Mouse (Mus musculus) thymus, adult 2 months (tissue): ENCODE measurements around the gene B230118H07Rik. TPM values are rescaled to one million over a fixed set of nuclear protein-coding genes. Genes with fewer than 3 reads are reported as not detected.

Experiments used
- DNase-seq: peaks from one replicate; pipeline ENCODE4 v3.0.0; 2021
- H3K27ac ChIP-seq: fragments of 200-500 bp; 2 replicates; pipeline ENCODE4 v1.5.1; 2012; ENCODE audit warnings: low read length, control low read depth; ENCODE audit not compliant: control insufficient read depth, insufficient read depth
- H3K27me3 ChIP-seq: fragments of 200-500 bp; 2 replicates; pipeline ENCODE4 v1.6.1; 2012; ENCODE audit warnings: mild to moderate bottlenecking, low read length, moderate library complexity, mixed read lengths; ENCODE audit not compliant: control insufficient read depth, insufficient read depth
- H3K36me3 ChIP-seq: fragments of 200-500 bp; 2 replicates; pipeline ENCODE4 v1.6.1; 2012; ENCODE audit warnings: mild to moderate bottlenecking, low read length, moderate library complexity; ENCODE audit not compliant: control insufficient read depth, insufficient read depth
- H3K4me1 ChIP-seq: fragments of 200-500 bp; replicated peaks from 2 replicates; pipeline ENCODE4 v1.6.1; 2012; ENCODE audit warnings: low read length; ENCODE audit not compliant: control insufficient read depth, insufficient read depth
- H3K4me3 ChIP-seq: fragments of 200-500 bp; 2 replicates; pipeline ENCODE4 v1.5.1; 2012; ENCODE audit warnings: mild to moderate bottlenecking, low read length, control low read depth, moderate library complexity; ENCODE audit not compliant: control insufficient read depth, insufficient read depth
- CTCF ChIP-seq: fragments of 200-500 bp; IDR thresholded peaks from 2 replicates; pipeline ENCODE4 v1.5.1; 2012; ENCODE audit warnings: mild to moderate bottlenecking, control low read depth, low read length, moderate library complexity, borderline replicate concordance; ENCODE audit not compliant: control insufficient read depth, poor library complexity, insufficient read depth; ENCODE audit errors: extremely low read depth
- POLR2A ChIP-seq: fragments of 200-500 bp; IDR thresholded peaks from 2 replicates; pipeline ENCODE4 v1.6.1; 2012; ENCODE audit warnings: mild to moderate bottlenecking, low read length, control low read depth, moderate library complexity; ENCODE audit not compliant: control insufficient read depth, poor library complexity, insufficient read depth; ENCODE audit errors: extremely low read depth
- WGBS: fragments of 180-500 bp; shearing (Covaris S2); methylation state at CpG from one replicate; pipeline ENCODE4 v1.1.7; 2018; 5-methylcytosine and 5-hydroxymethylcytosine counted together
- polyA plus RNA-seq: library from polyadenylated mRNA; depleted of rRNA; stranded (reverse); fragments of >200 nt; gene quantifications from 2 replicates; pipeline ENCODE4 v1.2.3, GENCODE M21; 2012

B230118H07Rik gene
- polyA plus RNA-seq, 1 experiment = 3.4 TPM

DNA sequence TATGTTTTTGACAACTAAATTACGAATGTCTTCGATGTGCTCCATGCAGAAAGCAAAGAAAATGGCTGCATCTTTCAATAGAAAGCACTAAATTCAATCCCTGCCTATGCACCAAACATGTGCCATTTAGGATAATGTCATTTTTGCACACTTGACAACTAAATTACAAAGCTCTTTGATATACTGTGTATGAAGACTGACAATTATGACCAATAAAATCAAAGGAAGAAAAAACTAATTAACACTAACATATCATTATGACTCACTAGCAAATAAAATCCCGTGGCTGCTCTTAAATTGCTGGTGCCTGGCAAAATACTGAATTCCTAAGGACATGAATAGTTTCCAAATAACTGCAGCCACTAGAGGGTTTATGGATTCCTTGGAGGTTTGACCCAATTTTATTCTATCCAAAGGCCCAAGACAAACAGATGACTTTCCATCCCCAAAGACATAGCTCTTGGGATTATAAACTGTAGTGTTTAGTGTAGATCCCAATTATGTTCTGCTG is 9.4 kb downstream of the B230118H07Rik start:
- Histone ChIP-seq H3K27me3 (no peaks in the 10 kb centered on the region), H3K27ac (no peak overlapping the region), H3K36me3 (peaks cover 69% of the 10 kb centered on the region), H3K4me3 (no peak overlapping the region), H3K4me1 (peaks cover 41% of the 10 kb centered on the region)
- WGBS = 92% methylated on average over 3 of the region's 3 CpGs
- TF ChIP-seq CTCF (no peak), POLR2A (no peak)
- DNase-seq = no peak

DNA sequence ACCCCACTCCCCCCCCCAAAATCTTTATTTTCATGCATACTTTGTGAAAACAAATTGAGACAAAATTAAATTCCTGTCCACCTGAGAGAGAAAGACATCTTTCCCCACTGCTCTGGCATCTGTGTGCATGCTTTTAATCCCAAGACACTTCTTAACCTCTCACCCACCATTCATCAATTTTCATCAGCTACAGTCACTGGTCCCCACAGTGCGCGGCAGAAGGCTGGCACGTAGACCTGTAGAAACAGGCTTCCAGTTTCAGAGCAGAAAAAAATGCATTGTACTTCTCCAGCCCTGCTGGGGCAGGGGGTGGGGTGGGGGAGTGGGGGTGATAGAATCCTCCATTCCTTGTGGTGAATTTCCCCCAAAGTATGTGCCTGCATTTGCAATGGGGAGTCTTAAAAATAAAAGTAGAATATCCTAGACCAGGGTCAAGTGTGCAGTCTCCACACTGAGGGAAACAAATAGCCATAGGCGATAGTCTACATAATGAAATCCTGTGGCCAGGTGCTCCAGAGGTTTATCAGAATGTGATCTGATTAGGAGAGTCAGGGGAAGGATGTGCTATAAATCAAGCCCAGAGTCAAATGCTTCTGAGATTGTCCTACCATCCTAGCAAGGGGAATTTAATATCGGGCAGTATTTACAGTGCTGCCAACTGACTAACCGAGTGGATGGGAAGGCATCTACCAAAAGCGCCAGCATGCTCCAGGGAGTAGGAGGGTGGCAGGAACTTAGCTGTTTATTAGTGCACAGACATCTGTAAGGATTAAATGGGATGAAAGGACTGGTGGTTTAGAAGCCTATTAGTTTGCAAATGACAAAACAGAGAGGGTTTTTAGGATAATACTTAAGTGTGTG is 10.1 kb downstream of the B230118H07Rik start:
- no peak for DNase-seq
- Histone ChIP-seq H3K4me3 (no peak overlapping the region), H3K27ac (no peak overlapping the region), H3K36me3 (peaks cover 63% of the 10 kb centered on the region), H3K4me1 (peaks cover 37% of the 10 kb centered on the region), H3K27me3 (no peaks in the 10 kb centered on the region)
- WGBS = 94% methylated on average over 7 of the region's 7 CpGs
- TF ChIP-seq CTCF = no peak
- no peak for TF ChIP-seq POLR2A

DNA sequence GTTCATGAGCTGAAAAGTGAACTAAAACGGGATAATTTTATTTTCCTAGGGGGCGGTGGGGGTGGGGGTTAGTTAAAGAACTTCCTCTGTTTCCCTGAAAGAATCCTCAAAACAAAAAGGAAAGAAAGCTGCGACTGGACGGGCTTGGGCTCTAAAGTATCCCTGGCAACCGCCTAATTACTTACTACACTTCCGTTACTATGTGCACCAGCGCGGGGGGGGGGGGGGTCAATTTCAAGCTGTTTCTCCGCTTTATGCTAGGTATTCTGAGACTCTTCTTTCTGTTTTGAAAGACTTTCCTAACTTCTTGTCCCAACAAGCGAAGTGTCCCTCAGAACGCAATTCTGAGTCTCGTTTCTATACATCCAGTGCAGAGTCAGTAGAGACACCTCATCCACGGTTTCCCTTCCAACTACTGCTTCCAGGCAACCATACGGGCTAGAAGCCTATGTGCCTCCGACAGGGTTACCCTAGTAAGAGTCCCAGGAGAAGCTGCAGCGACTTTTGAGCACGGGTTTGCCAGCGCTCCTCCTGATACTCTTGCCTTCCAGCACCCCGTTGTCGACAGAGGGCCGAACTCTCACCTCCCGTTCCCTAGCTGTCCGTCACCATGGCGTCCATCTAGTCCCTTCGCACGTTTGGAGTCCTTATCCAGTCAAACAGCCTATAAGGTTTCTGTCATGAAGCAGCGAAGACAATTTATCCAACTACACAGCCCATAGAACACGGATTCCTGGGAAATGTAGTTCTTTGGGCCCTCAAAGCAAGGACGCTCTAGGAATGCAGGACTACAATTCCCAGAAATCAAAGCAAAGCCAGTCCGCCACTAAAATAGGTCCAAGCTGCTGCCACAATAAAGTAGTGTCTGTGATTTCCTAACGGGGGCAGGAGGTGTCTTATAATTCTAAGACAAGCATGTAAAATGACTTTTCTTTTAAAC is 20.8 kb downstream of the B230118H07Rik start:
- DNase-seq = peak; percentile 22
- no peak for TF ChIP-seq POLR2A
- TF ChIP-seq CTCF = no peak
- Histone ChIP-seq H3K27me3 (no peaks in the 10 kb centered on the region), H3K4me3 (peak overlapping the region; percentile 52), H3K4me1 (peaks cover 15% of the 10 kb centered on the region), H3K36me3 (peaks cover 47% of the 10 kb centered on the region), H3K27ac (peak overlapping the region; percentile 52)
- WGBS = 43% methylated on average over 31 of the region's 31 CpGs

DNA sequence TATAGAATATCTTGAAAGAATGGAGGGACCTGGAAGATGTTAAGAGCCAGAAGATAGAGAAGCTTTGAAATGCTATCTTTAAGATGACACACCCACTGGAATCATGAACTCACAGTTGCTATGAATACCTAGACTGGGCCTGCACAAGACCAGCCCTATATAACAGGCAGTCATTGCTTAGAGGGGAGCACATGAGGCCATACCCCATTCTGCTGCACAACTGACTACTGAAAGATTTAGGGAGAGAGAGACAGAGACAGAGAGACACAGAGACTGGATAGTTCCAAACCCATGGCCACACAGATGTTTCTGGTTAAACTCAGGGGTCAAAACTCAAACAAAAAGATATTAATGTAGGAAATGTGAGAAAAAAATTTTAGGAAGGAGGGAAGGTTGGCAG is 22.1 kb downstream of the B230118H07Rik start:
- Histone ChIP-seq H3K27ac (peak overlapping the region; percentile 8; the same call in 1 of the 2 replicates), H3K4me3 (no peak overlapping the region), H3K36me3 (peaks cover 41% of the 10 kb centered on the region), H3K27me3 (no peaks in the 10 kb centered on the region), H3K4me1 (peaks cover 17% of the 10 kb centered on the region)
- no peak for TF ChIP-seq POLR2A
- no peak for TF ChIP-seq CTCF
- DNase-seq = no peak

DNA sequence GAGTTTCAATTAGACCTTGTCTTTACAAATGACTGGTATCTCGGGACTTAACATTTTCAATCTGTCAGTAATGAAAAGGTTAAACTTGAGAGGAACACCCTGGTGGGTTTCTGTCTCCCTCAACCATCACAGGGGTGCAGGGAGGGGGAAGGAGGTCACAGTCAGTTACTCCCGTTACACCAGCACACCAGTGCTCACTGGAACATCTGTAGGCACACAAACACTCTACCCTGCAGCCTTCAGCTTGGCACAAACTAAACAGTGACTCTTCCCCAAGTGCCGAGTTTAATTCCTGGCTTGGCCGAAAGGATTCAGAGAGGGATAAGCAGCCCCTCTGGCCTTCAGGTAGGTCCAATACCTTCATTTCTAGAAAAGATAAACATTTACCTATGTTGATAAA is 24.8 kb downstream of the B230118H07Rik start, which contains the start of gene Rag2:
Rag2 (plus strand) TSS at position 193 of the 400 bp plus-strand sequence.
- peak within 1 kb of the TSS; percentile 82 for H3K4me3 ChIP-seq
- WGBS = 4% methylated on average over 4 of the region's 4 CpGs
- DNase-seq = peak; percentile 83
- TF ChIP-seq CTCF (no peak), POLR2A (peak; percentile 46; the same call in 1 of the 2 replicates)
- peaks cover 18% of the 10 kb centered on the region for H3K36me3 ChIP-seq
- peak within 1 kb of the TSS; percentile 99 for H3K27ac ChIP-seq
- peaks cover 17% of the 10 kb centered on the region for H3K4me1 ChIP-seq
- H3K27me3 ChIP-seq = no peaks in the 10 kb centered on the region

DNA sequence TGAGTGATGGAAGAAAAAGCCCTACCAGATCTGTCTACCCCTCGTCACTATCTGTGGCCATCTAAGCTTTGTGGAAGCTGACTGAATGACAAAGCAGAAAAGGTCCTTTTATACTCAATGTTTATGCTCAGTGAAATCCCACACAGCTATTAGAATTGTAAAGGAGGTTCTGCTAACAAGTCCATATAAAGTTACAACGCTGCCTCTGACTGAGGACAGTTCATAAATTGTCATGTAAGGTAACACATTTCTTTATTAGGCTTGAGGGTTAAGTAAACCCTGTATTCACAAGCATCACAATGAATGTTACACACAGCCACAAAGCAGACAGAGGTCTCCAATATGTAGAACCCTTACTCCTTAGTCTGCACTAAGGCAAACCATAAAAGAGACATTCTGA is 25.3 kb downstream of the B230118H07Rik start:
- H3K36me3 ChIP-seq = peaks cover 15% of the 10 kb centered on the region; the same call in 1 of the 2 replicates
- H3K4me3 ChIP-seq = no peak overlapping the region
- no peak for TF ChIP-seq POLR2A
- TF ChIP-seq CTCF = no peak
- WGBS = 18% methylated on average over 2 of the region's 2 CpGs
- peak; percentile 4 for DNase-seq
- H3K27ac ChIP-seq = peak overlapping the region; percentile 40; the same call in 1 of the 2 replicates
- peaks cover 17% of the 10 kb centered on the region for H3K4me1 ChIP-seq
- no peaks in the 10 kb centered on the region for H3K27me3 ChIP-seq
